Mouse (Mus musculus) limb, embryonic 14.5 days (tissue): Measurements from ENCODE around the gene Rnf123. TPM values are rescaled to one million over a fixed set of nuclear protein-coding genes. Genes with fewer than 3 reads are reported as not detected.

Experiments
- ATAC-seq: fragments of 200-750 bp; cut with Nextera tagmentation; 2 replicates; pipeline ENCODE4 v1.8.0; 2017; ENCODE audit warnings: low read depth, moderate number of reproducible peaks, moderate TSS enrichment; ENCODE audit not compliant: low FRiP score
- DNase-seq: peaks from one replicate; pipeline ENCODE4 v3.0.0-alpha.2; 2015; ENCODE audit warnings: low spot score
- H3K27ac ChIP-seq: fragments of 300-500 bp; sonication (generic); replicated peaks from 2 replicates; pipeline ENCODE4 v1.5.1; 2014; ENCODE audit warnings: low read depth, mild to moderate bottlenecking, low read length, moderate library complexity, mixed read lengths
- H3K27me3 ChIP-seq: fragments of 300-500 bp; sonication (generic); 2 replicates; pipeline ENCODE4 v1.6.1; 2014; ENCODE audit warnings: low read length, mixed read lengths; ENCODE audit not compliant: control insufficient read depth, insufficient read depth
- H3K36me3 ChIP-seq: fragments of 300-500 bp; sonication (generic); 2 replicates; pipeline ENCODE4 v1.6.1; 2014; ENCODE audit warnings: mild to moderate bottlenecking, low read length, moderate library complexity, mixed read lengths; ENCODE audit not compliant: control insufficient read depth, insufficient read depth
- H3K4me1 ChIP-seq: fragments of 300-500 bp; sonication (generic); 2 replicates; pipeline ENCODE4 v1.6.1; 2014; ENCODE audit warnings: antibody characterized with exemption, low read length, mixed read lengths; ENCODE audit not compliant: control insufficient read depth, insufficient read depth
- H3K4me2 ChIP-seq: fragments of 300-500 bp; sonication (generic); replicated peaks from 2 replicates; pipeline ENCODE4 v1.6.1; 2014; ENCODE audit warnings: low read depth, mild to moderate bottlenecking, low read length, moderate library complexity; ENCODE audit not compliant: severe bottlenecking
- H3K4me3 ChIP-seq: fragments of 300-500 bp; sonication (generic); replicated peaks from 2 replicates; pipeline ENCODE4 v1.5.1; 2014; ENCODE audit warnings: low read length
- H3K9ac ChIP-seq: fragments of 300-500 bp; sonication (generic); 2 replicates; pipeline ENCODE4 v1.6.1; 2014; ENCODE audit warnings: mild to moderate bottlenecking, low read depth, low read length, moderate library complexity; ENCODE audit not compliant: severe bottlenecking
- H3K9me3 ChIP-seq: fragments of 300-500 bp; sonication (generic); 2 replicates; pipeline ENCODE4 v1.6.1; 2016; ENCODE audit warnings: low read length; ENCODE audit not compliant: control insufficient read depth
- POLR2A ChIP-seq: fragments of 200-500 bp; IDR thresholded peaks from 2 replicates; pipeline ENCODE4 v1.8.0; 2012; ENCODE audit warnings: inconsistent platforms, mild to moderate bottlenecking, moderate library complexity, borderline replicate concordance; ENCODE audit not compliant: insufficient read depth, insufficient read length; ENCODE audit errors: extremely low read depth
- WGBS: fragments of 180-500 bp; shearing (Covaris S2); extraction: QIAGEN DNeasy Blood & Tissue Kit; methylation state at CpG from one replicate; pipeline ENCODE4 v1.1.7; 2014; 5-methylcytosine and 5-hydroxymethylcytosine counted together
- polyA plus RNA-seq, 2 experiments: library from polyadenylated mRNA; depleted of rRNA in 1 of 2; stranded (reverse) in 1 of 2; unstranded in 1 of 2; fragments of >200 nt; fragmentation: Nextera tagmentation in 1 of 2; extraction: Ambion mirVana in 1 of 2; gene quantifications; 2 replicates each; pipeline versions ENCODE4 v1.2.1 to v1.2.3; 2012 to 2014

Rnf123 gene
- polyA plus RNA-seq, 2 experiments = 32.4 to 67.9 TPM

- Histone ChIP-seq H3K9ac (no peak overlapping the region), H3K4me1 (no peaks in the 10 kb centered on the region), H3K36me3 (peaks cover 58% of the 10 kb centered on the region), H3K27ac (no peak overlapping the region), H3K4me3 (no peak overlapping the region), H3K9me3 (no peaks in the 10 kb centered on the region), H3K4me2 (no peak overlapping the region), H3K27me3 (no peaks in the 10 kb centered on the region)
- TF ChIP-seq POLR2A = no peak
- WGBS = 83% methylated on average over 12 of the region's 12 CpGs
- DNase-seq (no peak), ATAC-seq (no peak)
Measured at GRCm38 (mm10) chr9:108063361-108063760, 19.8 kb downstream of the Rnf123 start.

GRCm38 (mm10) chr9:108062142-108062541 is 21.0 kb downstream of the Rnf123 start:
- no peak overlapping the region for H3K4me3 ChIP-seq
- no peak for ATAC-seq
- peaks cover 68% of the 10 kb centered on the region for H3K36me3 ChIP-seq
- no peaks in the 10 kb centered on the region for H3K9me3 ChIP-seq
- TF ChIP-seq POLR2A = no peak
- H3K27me3 ChIP-seq = no peaks in the 10 kb centered on the region
- no peak for DNase-seq
- H3K4me2 ChIP-seq = no peak overlapping the region
- WGBS = 100% methylated on average over 3 of the region's 3 CpGs
- no peaks in the 10 kb centered on the region for H3K4me1 ChIP-seq
- H3K27ac ChIP-seq = no peak overlapping the region
- H3K9ac ChIP-seq = no peak overlapping the region

GRCm38 (mm10) chr9:108058291-108058690 is 24.9 kb downstream of the Rnf123 start:
- H3K36me3 ChIP-seq = peaks cover 69% of the 10 kb centered on the region
- DNase-seq = no peak
- H3K27me3 ChIP-seq = no peaks in the 10 kb centered on the region
- no peak overlapping the region for H3K4me2 ChIP-seq
- peaks cover 2% of the 10 kb centered on the region; the same call in 1 of the 2 replicates for H3K4me1 ChIP-seq
- H3K9ac ChIP-seq = no peak overlapping the region
- TF ChIP-seq POLR2A = no peak
- 93% methylated on average over 9 of the region's 9 CpGs for WGBS
- H3K27ac ChIP-seq = no peak overlapping the region
- no peaks in the 10 kb centered on the region for H3K9me3 ChIP-seq
- no peak for ATAC-seq
- no peak overlapping the region for H3K4me3 ChIP-seq

GRCm38 (mm10) chr9:108057262-108057562 is 25.9 kb downstream of the Rnf123 start:
- no peak for ATAC-seq
- no peak for TF ChIP-seq POLR2A
- Histone ChIP-seq H3K9me3 (no peaks in the 10 kb centered on the region), H3K4me3 (no peak overlapping the region), H3K36me3 (peaks cover 61% of the 10 kb centered on the region), H3K9ac (no peak overlapping the region), H3K27ac (no peak overlapping the region), H3K4me2 (no peak overlapping the region), H3K4me1 (peaks cover 5% of the 10 kb centered on the region; the same call in 1 of the 2 replicates), H3K27me3 (no peaks in the 10 kb centered on the region)
- DNase-seq = no peak
- WGBS = 95% methylated on average over 5 of the region's 5 CpGs

- no peak overlapping the region for H3K4me3 ChIP-seq
- H3K4me1 ChIP-seq = peaks cover 5% of the 10 kb centered on the region; the same call in 1 of the 2 replicates
- no peak for ATAC-seq
- 78% methylated on average over 28 of the region's 28 CpGs for WGBS
- H3K9me3 ChIP-seq = no peaks in the 10 kb centered on the region
- H3K9ac ChIP-seq = no peak overlapping the region
- H3K36me3 ChIP-seq = peaks cover 65% of the 10 kb centered on the region
- no peak for TF ChIP-seq POLR2A
- DNase-seq = no peak
- no peak overlapping the region for H3K4me2 ChIP-seq
- no peak overlapping the region for H3K27ac ChIP-seq
- no peaks in the 10 kb centered on the region for H3K27me3 ChIP-seq
Measured at GRCm38 (mm10) chr9:108056361-108057261, 26.5 kb downstream of the Rnf123 start.
